Mouse (Mus musculus): ENCODE data around the gene Pef1. TPM values are rescaled to one million over a fixed set of nuclear protein-coding genes. Genes with fewer than 3 reads are reported as not detected.

The Pef1 gene
- 27.2 TPM for total RNA-seq (2023)

DNA sequence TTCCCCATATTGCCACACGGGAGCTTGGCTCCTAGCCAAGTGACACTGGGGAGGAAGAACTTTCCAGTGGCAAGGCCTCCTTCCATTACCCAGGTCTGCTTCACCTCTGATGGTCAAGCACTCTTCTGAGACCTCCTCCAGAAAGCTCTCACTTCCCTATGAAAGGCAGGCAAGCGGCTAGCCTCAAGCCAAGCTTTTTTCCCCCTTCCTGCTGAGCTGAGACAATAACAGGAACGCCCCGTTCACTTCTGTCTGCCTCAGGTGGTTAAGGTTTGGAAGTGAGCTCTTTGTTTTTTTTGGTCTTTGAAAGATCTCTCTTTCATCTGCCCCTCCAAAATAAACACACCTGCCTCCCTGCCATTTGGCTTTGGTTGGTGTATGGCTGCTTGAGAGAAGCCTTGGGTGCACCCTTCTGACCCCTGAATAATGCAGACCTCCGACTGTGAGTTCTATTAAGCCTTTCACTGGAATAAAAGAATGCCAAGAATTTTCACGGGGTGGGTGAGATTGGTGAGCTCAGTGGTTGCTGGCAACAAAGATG is at the start of gene Pef1:
TSS of gene Pef1 (plus strand) at position 448 of the 541 bp plus-strand sequence.

DNA sequence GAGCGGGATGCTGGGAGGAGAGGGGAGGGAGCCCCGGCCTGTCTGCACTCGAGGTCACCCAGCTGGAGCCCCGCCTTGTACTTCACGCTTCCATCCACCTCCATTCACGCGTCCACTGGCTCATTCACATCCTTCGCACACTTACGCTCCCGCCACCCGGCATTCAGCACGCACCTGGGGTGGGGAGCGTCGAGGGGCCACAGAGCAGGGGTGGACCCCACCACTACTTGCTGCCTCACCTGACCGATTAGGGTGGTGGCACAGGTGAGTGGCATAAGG is 36.8 kb downstream of the Pef1 start, which contains the start of gene Hcrtr1:
TSS of gene Hcrtr1 (minus strand) at position 146 of the 279 bp plus-strand sequence.

DNA sequence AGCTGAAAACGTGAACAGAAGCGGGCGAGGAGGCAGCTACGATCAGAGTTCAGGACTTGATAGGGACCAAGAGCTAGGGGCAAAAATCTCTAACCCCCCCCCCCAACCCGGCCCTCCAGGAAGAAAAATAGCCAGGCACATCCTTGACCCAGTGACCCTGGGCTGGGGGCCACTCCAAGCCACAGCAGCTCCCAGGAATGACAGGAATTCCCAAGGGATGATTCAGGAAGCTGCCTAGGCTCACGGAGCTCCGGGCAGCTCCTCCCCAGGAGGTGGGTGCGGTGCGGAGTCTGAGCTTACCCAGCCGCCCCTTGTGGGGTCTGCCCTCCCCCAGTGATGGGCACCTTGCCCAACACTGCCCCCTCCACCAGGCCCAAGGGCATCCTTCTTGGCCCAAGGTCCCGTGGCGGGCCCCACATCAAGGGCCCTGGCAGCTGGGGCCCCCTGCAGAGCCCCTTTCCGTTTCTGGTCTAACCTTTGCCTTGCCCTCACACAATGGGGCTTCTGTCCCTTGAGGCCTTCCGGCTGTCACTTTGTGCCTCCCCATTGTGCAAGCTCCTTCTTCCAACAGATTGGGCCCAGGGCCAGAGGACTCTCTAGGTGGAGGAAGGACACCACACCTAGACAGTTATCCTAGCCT is 72.8 kb downstream of the Pef1 start, which contains the start of gene Tinagl1:
TSS of gene Tinagl1 (minus strand) at position 51 of the 640 bp plus-strand sequence.

Other genes with a start within 250 kb of the Pef1 start
- not detected for gene Spocd1, start 173.3 kb upstream of the Pef1 start, total RNA-seq (2023)
- gene Adgrb2, start 117.7 kb upstream of the Pef1 start, total RNA-seq (2023), result 0.27 TPM
- 1.7 TPM for gene Col16a1, start 54.7 kb upstream of the Pef1 start, total RNA-seq (2023)
- not detected for gene Hcrtr1, start 36.8 kb downstream of the Pef1 start, total RNA-seq (2023)
- gene Tinagl1, start 72.6 kb downstream of the Pef1 start, total RNA-seq (2023), result 0.98 TPM
- not detected for gene Gm853, start 119.8 kb downstream of the Pef1 start, total RNA-seq (2023)
- not detected for gene Serinc2, start 176.6 kb downstream of the Pef1 start, total RNA-seq (2023)
- gene Fabp3, start 206.0 kb downstream of the Pef1 start, total RNA-seq (2023), result not detected
- gene Gm10570, start 206.1 kb downstream of the Pef1 start, total RNA-seq (2023), result not detected

Data from CD4-positive naive resting alpha-beta T cell, adult 57 days (primary cell).